ENCODE assay signal across 14 mouse cellular contexts in the genomic region with DNA sequence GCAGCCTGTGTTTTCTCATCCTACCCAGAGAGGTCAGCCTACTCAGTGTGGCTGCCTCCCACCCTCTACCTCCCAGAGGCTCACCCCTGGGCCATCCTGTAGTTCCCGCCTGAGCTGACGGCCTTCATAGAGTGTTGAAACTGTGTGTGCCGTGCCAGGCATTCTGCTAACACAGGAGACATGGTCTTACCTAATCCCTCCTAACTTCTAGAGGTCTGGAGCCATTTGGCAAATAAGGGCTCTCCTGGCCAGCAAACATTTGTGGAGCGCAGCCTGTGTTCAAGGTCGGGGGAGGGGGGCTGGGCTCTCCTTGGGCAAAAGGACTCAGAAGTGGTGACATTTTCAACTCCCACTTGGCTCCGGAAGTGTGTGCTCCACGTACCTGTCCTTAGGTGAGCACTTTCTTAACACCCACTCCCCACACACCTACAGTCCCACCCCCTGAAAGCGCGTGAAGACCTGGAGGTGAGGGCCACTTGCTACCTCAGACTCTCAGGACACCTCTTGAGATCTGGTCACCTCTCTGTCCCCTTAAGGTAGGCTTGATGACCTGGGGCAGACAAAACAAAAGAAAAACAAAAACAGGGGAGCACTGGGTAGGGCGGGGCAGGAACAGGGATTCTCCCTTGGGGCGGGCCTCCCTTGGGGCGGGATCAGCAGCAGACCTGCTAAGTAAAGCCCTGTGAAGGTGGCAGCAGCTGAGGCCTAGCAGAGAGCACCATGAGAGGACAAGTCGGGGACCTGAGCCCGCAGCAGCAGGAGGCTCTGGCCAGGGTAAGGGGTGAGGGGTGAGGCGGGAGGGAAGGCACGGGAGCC. TPM values are rescaled to one million over a fixed set of nuclear protein-coding genes. Genes with fewer than 3 reads are reported as not detected.
DNase-seq lines count a peak whose midpoint lies in the region; ATAC-seq and TF ChIP-seq lines count a peak whose summit lies in the region.
"Had no signal": no experiment of that assay in that cellular context is flagged by ENCODE, and none has a peak within 500 bp of the region (broad histone marks: within the 10 kb centered on the region; RNA-seq: fewer than 3 reads in every experiment).

A gene (plus strand): TSS at position 337 of the 816 bp plus-strand sequence.

- no peak within 1 kb of the TSS for H3K27ac ChIP-seq in embryonic facial prominence, embryonic 14.5 days (replicated peaks; ENCODE audit: low read depth, low read length)
- no peak within 1 kb of the TSS for H3K27ac ChIP-seq in embryonic facial prominence, embryonic 10.5 days (replicated peaks)
- no peak within 1 kb of the TSS for H3K27ac ChIP-seq in liver, embryonic 14.5 days
- no peak within 1 kb of the TSS for H3K27ac ChIP-seq in cerebellum, adult 2 months (ENCODE audit: insufficient read depth, low read length)
- H3K27ac ChIP-seq: gastrocnemius, adult 2 months had no signal

- no peak for TF ChIP-seq CTCF in liver, embryonic 14.5 days (IDR thresholded peaks at IDR 0.05; ENCODE audit: low read depth)
- no peak for TF ChIP-seq CTCF in cerebellum, adult 2 months (IDR thresholded peaks at IDR 0.05; ENCODE audit: borderline replicate concordance, insufficient read depth, low read depth, low read length)

- no peak for TF ChIP-seq EP300 in liver, embryonic 14.5 days (IDR thresholded peaks at IDR 0.05; ENCODE audit: low read depth)

- no peaks in the 10 kb centered on the region for H3K36me3 ChIP-seq in embryonic facial prominence, embryonic 14.5 days (ENCODE audit: control insufficient read depth, insufficient read depth, low read length)
- no peaks in the 10 kb centered on the region for H3K36me3 ChIP-seq in embryonic facial prominence, embryonic 10.5 days (replicated peaks)
- H3K36me3 ChIP-seq in liver, embryonic 14.5 days (replicated peaks; ENCODE audit: control insufficient read depth, insufficient read depth, low read depth), result no peaks in the 10 kb centered on the region

- H3K4me1 ChIP-seq in embryonic facial prominence, embryonic 14.5 days (ENCODE audit: control insufficient read depth, insufficient read depth, low read length), result no peaks in the 10 kb centered on the region
- peaks cover 2% of the 10 kb centered on the region; the same call in 1 of the 2 replicates for H3K4me1 ChIP-seq in embryonic facial prominence, embryonic 10.5 days
- peaks cover 0 to 2% of the 10 kb centered on the region in 2 experiments; a peak in 1 of 4 replicates for H3K4me1 ChIP-seq in liver, embryonic 14.5 days (replicated peaks; ENCODE audit: control insufficient read depth in 2 of 2, insufficient read depth in 2 of 2, low read length in 1 of 2)
- H3K4me1 ChIP-seq in cerebellum, adult 2 months (ENCODE audit: control insufficient read depth, insufficient read depth, low read length), result no peaks in the 10 kb centered on the region

- H3K4me2 ChIP-seq in embryonic facial prominence, embryonic 14.5 days (ENCODE audit: low read depth, low read length), result no peak within 1 kb of the TSS
- H3K4me2 ChIP-seq in liver, embryonic 14.5 days (ENCODE audit: low read depth), result peak within 1 kb of the TSS; percentile 34

- H3K9ac ChIP-seq in embryonic facial prominence, embryonic 14.5 days (ENCODE audit: low read depth, low read length), result no peak within 1 kb of the TSS; the same call in 1 of the 2 replicates
- H3K9ac ChIP-seq in liver, embryonic 14.5 days (replicated peaks), result no peak within 1 kb of the TSS

- H3K27me3 ChIP-seq in embryonic facial prominence, embryonic 14.5 days (replicated peaks; ENCODE audit: control insufficient read depth, insufficient read depth, low read length), result peaks cover 8% of the 10 kb centered on the region; the same call in 1 of the 2 replicates
- peaks cover 20% of the 10 kb centered on the region for H3K27me3 ChIP-seq in embryonic facial prominence, embryonic 10.5 days (replicated peaks; ENCODE audit: low read depth, poor library complexity, severe bottlenecking)
- no peaks in the 10 kb centered on the region for H3K27me3 ChIP-seq in liver, embryonic 14.5 days (ENCODE audit: control insufficient read depth, insufficient read depth, low read length)
- H3K27me3 ChIP-seq in cerebellum, adult 2 months (ENCODE audit: control insufficient read depth, insufficient read depth, low read length), result no peaks in the 10 kb centered on the region

- DNase-seq in embryonic facial prominence, embryonic 14.5 days (ENCODE audit: low spot score), result no peak
- DNase-seq in embryonic facial prominence, embryonic 10.5 days (ENCODE audit: low spot score), result no peak
- DNase-seq in adrenal gland, postnatal 10 days, result peak; percentile 66
- DNase-seq in liver, embryonic 14.5 days (ENCODE audit: low read depth in 3 of 3, low spot score in 3 of 3), result no peak
- DNase-seq in lung, postnatal 36 days, result peak; percentile 85
- DNase-seq in cerebellum, adult 2 months, result no peak
- DNase-seq: cerebellum, postnatal 25 days had no signal

- 29% methylated on average over 16 of the region's 16 CpGs for WGBS in embryonic facial prominence, embryonic 14.5 days
- WGBS in embryonic facial prominence, embryonic 10.5 days, result 34% methylated on average over 16 of the region's 16 CpGs
- WGBS in liver, embryonic 14.5 days (ENCODE audit: insufficient replicate concordance), result 47% methylated on average over 16 of the region's 16 CpGs
- 49% methylated on average over 16 of the region's 16 CpGs for WGBS in cerebellum, adult 2 months

- H3K9me3 ChIP-seq in embryonic facial prominence, embryonic 14.5 days (ENCODE audit: control insufficient read depth, low read length), result no peaks in the 10 kb centered on the region
- H3K9me3 ChIP-seq in embryonic facial prominence, embryonic 10.5 days, result no peaks in the 10 kb centered on the region
- H3K9me3 ChIP-seq in liver, embryonic 14.5 days (ENCODE audit: control insufficient read depth, low read length), result no peaks in the 10 kb centered on the region
- H3K9me3 ChIP-seq: megakaryocyte, embryonic 14.5 days had no signal

- H3K4me3 ChIP-seq in embryonic facial prominence, embryonic 14.5 days (ENCODE audit: low read depth, low read length), result no peak within 1 kb of the TSS
- no peak within 1 kb of the TSS for H3K4me3 ChIP-seq in embryonic facial prominence, embryonic 10.5 days
- H3K4me3 ChIP-seq in liver, embryonic 14.5 days (ENCODE audit: insufficient read depth in 1 of 2, low read depth in 2 of 2, low read length in 2 of 2), result 0 out of 4 replicates have a peak within 1 kb of the TSS, but pooled peaks of 1 of the 2 experiments have one; percentile 10
- H3K4me3 ChIP-seq in cerebellum, adult 2 months (replicated peaks; ENCODE audit: insufficient read depth, low read depth, low read length), result no peak within 1 kb of the TSS
- H3K4me3 ChIP-seq: gastrocnemius, adult 2 months; megakaryocyte, embryonic 14.5 days; myocyte had no signal

- ATAC-seq in embryonic facial prominence, embryonic 14.5 days (ENCODE audit: low read depth), result peak; percentile 47; the same call in 1 of the 2 replicates
- ATAC-seq in liver, embryonic 14.5 days (ENCODE audit: insufficient read depth), result peak; percentile 48; the same call in 1 of the 2 replicates
- ATAC-seq in megakaryocyte progenitor cell, adult 5-6 weeks (replicated peaks; ENCODE audit: poor library complexity), result no peak
- ATAC-seq in erythroid progenitor cell, adult 5-6 weeks (replicated peaks; ENCODE audit: low FRiP score, poor library complexity, severe bottlenecking), result no peak
- ATAC-seq: inflammation-experienced regulatory T-cells, adult 6 months had no signal

- TF ChIP-seq POLR2A in cerebellum, adult 2 months (IDR thresholded peaks at IDR 0.05; ENCODE audit: borderline replicate concordance, insufficient read depth, low read length), result no peak

RNA-seq across cellular contexts. Expression of the gene that starts here (rescaled TPM):
- polyA plus RNA-seq in embryonic facial prominence, embryonic 14.5 days (2014; fragmentation: Nextera tagmentation; extraction: Ambion mirVana), result 0.29 and 0.88 TPM in 2 replicates
- 0.29 TPM in 1 of 2 replicates, not detected in the other for polyA plus RNA-seq in embryonic facial prominence, embryonic 10.5 days (2016; fragmentation: Nextera tagmentation; extraction: Ambion mirVana)
- total RNA-seq in adrenal gland, postnatal 10 days (2021), result 10 to 100 TPM; 10.6 to 17.1 TPM
- polyA plus RNA-seq in liver, embryonic 14.5 days (2012; rRNA removed), result 0.93 and 1.1 TPM in 2 replicates
- polyA plus RNA-seq in liver, embryonic 14.5 days (2014; fragmentation: Nextera tagmentation; extraction: Ambion mirVana), result 1.6 and 2.1 TPM in 2 replicates
- not detected in 2 replicates for total RNA-seq in megakaryocyte progenitor cell, adult 5-6 weeks (2015)
- total RNA-seq in megakaryocyte progenitor cell, adult 5-6 weeks (2017), result not detected in 2 replicates
- polyA plus RNA-seq in cerebellum, adult 2 months (2012; rRNA removed), result 0.05 and 0.14 TPM in 2 replicates
- not detected in 2 replicates for total RNA-seq in erythroid progenitor cell, adult 5-6 weeks (2015; ENCODE audit: low replicate concordance)
- total RNA-seq in erythroid progenitor cell, adult 5-6 weeks (2017; ENCODE audit: low replicate concordance), result not detected in 2 replicates
- total RNA-seq: gastrocnemius, adult 2 months had no signal
- polyA plus RNA-seq: heart, postnatal 0 days; inflammation-experienced regulatory T-cells, adult 6 months; myocyte had no signal

Comparison
In these comparisons a context has a peak if more than half of its experiments do, and no peak if none do; other contexts are left out.
1. RNA of the gene that starts here (total RNA-seq): 10.6 to 17.1 TPM in adrenal gland, postnatal 10 days; not detected in megakaryocyte progenitor cell, adult 5-6 weeks and not detected in erythroid progenitor cell, adult 5-6 weeks; every median in the first group is over 10 times any median in the second.
2. Peak in ATAC-seq in embryonic facial prominence, embryonic 14.5 days; RNA of the gene not detected or under 1 TPM.
3. DNase-seq: peak in adrenal gland, postnatal 10 days (single experiment) and lung, postnatal 36 days (single experiment); none in embryonic facial prominence, embryonic 14.5 days (single experiment), embryonic facial prominence, embryonic 10.5 days (single experiment), liver, embryonic 14.5 days (0 of 3) and cerebellum, adult 2 months (0 of 2).